Mouse (Mus musculus): ENCODE results near the gene Clpb.

Gene Clpb

GRCm38 (mm10) chr7:101820295-101821030 lies 157.0 kb downstream of the Clpb start:
- no peak for DNase-seq (ENCODE audit: low spot score in 2 of 2)

GRCm38 (mm10) chr7:101821571-101822501 lies 158.4 kb downstream of the Clpb start:
- peak in 1 of 2 experiments; percentile 21 for DNase-seq (ENCODE audit: low spot score in 2 of 2)

GRCm38 (mm10) chr7:101822836-101823757 lies 159.7 kb downstream of the Clpb start:
- DNase-seq (ENCODE audit: low spot score in 2 of 2): no peak

- DNase-seq (ENCODE audit: low spot score in 2 of 2): no peak
These were observed 160.6 kb downstream of the Clpb start for GRCm38 (mm10) chr7:101823758-101824630.

- no peak for DNase-seq (ENCODE audit: low spot score in 2 of 2)
These were observed 166.9 kb downstream of the Clpb start for GRCm38 (mm10) chr7:101830373-101830772.

- DNase-seq (ENCODE audit: low spot score in 2 of 2): no peak
These were observed 168.0 kb downstream of the Clpb start for GRCm38 (mm10) chr7:101831437-101831836.

GRCm38 (mm10) chr7:101832372-101832771 lies 168.9 kb downstream of the Clpb start:
- no peak for DNase-seq (ENCODE audit: low spot score in 2 of 2)

GRCm38 (mm10) chr7:101833352-101833751 lies 169.9 kb downstream of the Clpb start:
- DNase-seq (ENCODE audit: low spot score in 2 of 2): no peak

GRCm38 (mm10) chr7:101833916-101834584 lies 170.6 kb downstream of the Clpb start:
- DNase-seq (ENCODE audit: low spot score in 2 of 2): peak in 1 of 2 experiments; percentile 33

GRCm38 (mm10) chr7:101834903-101835302 lies 171.5 kb downstream of the Clpb start:
- no peak for DNase-seq (ENCODE audit: low spot score in 2 of 2)

GRCm38 (mm10) chr7:101835457-101836109 lies 172.2 kb downstream of the Clpb start:
- no peak for DNase-seq (ENCODE audit: low spot score in 2 of 2)

GRCm38 (mm10) chr7:101836271-101837153 lies 173.1 kb downstream of the Clpb start:
- peak in 1 of 2 experiments; percentile 55 for DNase-seq (ENCODE audit: low spot score in 2 of 2)

- peak in 1 of 2 experiments; percentile 22 for DNase-seq (ENCODE audit: low spot score in 2 of 2)
These were observed 173.7 kb downstream of the Clpb start for GRCm38 (mm10) chr7:101837154-101837605.

GRCm38 (mm10) chr7:101837606-101838471 lies 174.4 kb downstream of the Clpb start, which contains the start of gene Inppl1:
Gene Inppl1, minus strand, starts transcription at chr7:101838229.
- peak; percentile 36 to 52 for DNase-seq (ENCODE audit: low spot score in 2 of 2)

GRCm38 (mm10) chr7:101844186-101844585 lies 180.8 kb downstream of the Clpb start:
- no peak for DNase-seq (ENCODE audit: low spot score in 2 of 2)
